Mouse (Mus musculus): ENCODE results near the gene Pim2. TPM values are rescaled to one million over a fixed set of nuclear protein-coding genes. Genes with fewer than 3 reads are reported as not detected.

The Pim2 gene
- polyA plus RNA-seq, 1 experiment from 2014 or later = 4.8 TPM

DNA sequence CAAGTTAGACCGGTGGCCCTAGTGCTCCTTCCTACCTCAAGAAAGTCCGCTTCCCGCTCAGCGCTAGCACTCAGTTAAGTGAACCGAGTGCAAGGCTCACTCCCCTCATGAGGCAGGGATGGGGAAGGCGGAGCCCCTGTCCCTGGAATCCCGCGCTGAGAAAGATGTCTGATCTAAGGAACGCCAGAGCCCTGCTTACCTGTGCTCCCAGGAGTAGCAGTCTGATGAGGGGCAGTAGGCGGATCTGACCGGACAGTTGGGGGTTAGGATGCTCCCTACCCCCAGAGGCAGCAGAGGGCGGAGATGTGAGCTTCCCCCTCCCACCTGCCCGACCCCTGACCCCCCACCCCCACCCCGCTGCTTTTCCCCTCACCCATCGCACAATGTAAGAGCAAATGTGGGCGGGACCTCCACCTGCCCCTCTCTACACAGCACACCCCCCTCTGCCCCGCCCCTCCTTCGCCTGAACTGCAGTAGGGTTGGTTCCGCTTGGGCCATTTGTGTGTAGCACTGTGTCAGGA, 50.3 kb downstream of the Pim2 start, which contains the start of gene Eras:
Gene Eras (minus strand): TSS at position 338 of the 521 bp plus-strand sequence.
- no peaks in the 10 kb centered on the region for H3K9me3 ChIP-seq (ENCODE audit: control insufficient read depth, low read length)
- TF ChIP-seq EP300 (optimal IDR thresholded peaks at IDR 0.05) = no peak
- TF ChIP-seq CTCF (IDR thresholded peaks at IDR 0.05; ENCODE audit: low read depth) = no peak
- no peak within 1 kb of the TSS for H3K4me3 ChIP-seq (ENCODE audit: low read depth, low read length)
- 18% methylated on average over 12 of the region's 19 CpGs for whole genome bisulfite sequencing
- H3K4me1 ChIP-seq (replicated peaks; ENCODE audit: control insufficient read depth, insufficient read depth) = no peaks in the 10 kb centered on the region
- H3K4me2 ChIP-seq (replicated peaks; ENCODE audit: low read depth) = no peak within 1 kb of the TSS
- no peak within 1 kb of the TSS for H3K27ac ChIP-seq (replicated peaks)
- no peak within 1 kb of the TSS for H3K9ac ChIP-seq (ENCODE audit: low read length)
- H3K36me3 ChIP-seq (ENCODE audit: control insufficient read depth, insufficient read depth, low read length) = peaks cover 2% of the 10 kb centered on the region; the same call in 1 of the 2 replicates
- DNase-seq (ENCODE audit: low spot score) (no peak), ATAC-seq (ENCODE audit: low FRiP score, low TSS enrichment) (no peak)
- no peaks in the 10 kb centered on the region for H3K27me3 ChIP-seq (ENCODE audit: control insufficient read depth, insufficient read depth, low read length)

Other genes starting within 250 kb of the Pim2 start
- gene Syp, start 239.8 kb upstream of the Pim2 start, polyA plus RNA-seq (2015; fragmentation: Nextera tagmentation; extraction: Ambion mirVana) = 6.5 and 6.8 TPM in 2 replicates
- 8.5 and 9.7 TPM in 2 replicates for gene Prickle3, start 221.0 kb upstream of the Pim2 start, polyA plus RNA-seq (2015; fragmentation: Nextera tagmentation; extraction: Ambion mirVana)
- gene Plp2, start 206.9 kb upstream of the Pim2 start, polyA plus RNA-seq (2015; fragmentation: Nextera tagmentation; extraction: Ambion mirVana) = 262 and 271 TPM in 2 replicates
- 0.95 and 1.3 TPM in 2 replicates for gene Magix, start 197.0 kb upstream of the Pim2 start, polyA plus RNA-seq (2015; fragmentation: Nextera tagmentation; extraction: Ambion mirVana)
- gene Gpkow, start 181.1 kb upstream of the Pim2 start, polyA plus RNA-seq (2015; fragmentation: Nextera tagmentation; extraction: Ambion mirVana) = 18.0 and 18.5 TPM in 2 replicates
- 30.3 and 33.6 TPM in 2 replicates for gene Wdr45, start 163.9 kb upstream of the Pim2 start, polyA plus RNA-seq (2015; fragmentation: Nextera tagmentation; extraction: Ambion mirVana)
- not detected in 2 replicates for gene Gm45208, start 156.0 kb upstream of the Pim2 start, polyA plus RNA-seq (2015; fragmentation: Nextera tagmentation; extraction: Ambion mirVana)
- gene Praf2, start 149.8 kb upstream of the Pim2 start, polyA plus RNA-seq (2015; fragmentation: Nextera tagmentation; extraction: Ambion mirVana) = 23.8 and 26.0 TPM in 2 replicates
- 21.5 and 23.0 TPM in 2 replicates for gene Ccdc120, start 127.4 kb upstream of the Pim2 start, polyA plus RNA-seq (2015; fragmentation: Nextera tagmentation; extraction: Ambion mirVana)
- 17.3 and 18.2 TPM in 2 replicates for gene Tfe3, start 115.7 kb upstream of the Pim2 start, polyA plus RNA-seq (2015; fragmentation: Nextera tagmentation; extraction: Ambion mirVana)
- 20.0 and 20.9 TPM in 2 replicates for gene Gripap1, start 88.5 kb upstream of the Pim2 start, polyA plus RNA-seq (2015; fragmentation: Nextera tagmentation; extraction: Ambion mirVana)
- gene Kcnd1, start 56.0 kb upstream of the Pim2 start, polyA plus RNA-seq (2015; fragmentation: Nextera tagmentation; extraction: Ambion mirVana) = 0.42 and 0.92 TPM in 2 replicates
- 21.2 and 22.0 TPM in 2 replicates for gene Otud5, start 36.9 kb upstream of the Pim2 start, polyA plus RNA-seq (2015; fragmentation: Nextera tagmentation; extraction: Ambion mirVana)
- gene Slc35a2, start 5.8 kb downstream of the Pim2 start, polyA plus RNA-seq (2015; fragmentation: Nextera tagmentation; extraction: Ambion mirVana) = 28.7 and 32.5 TPM in 2 replicates
- gene Pqbp1, start 21.0 kb downstream of the Pim2 start, polyA plus RNA-seq (2015; fragmentation: Nextera tagmentation; extraction: Ambion mirVana) = 60.6 and 62.2 TPM in 2 replicates
- 85.6 and 90.5 TPM in 2 replicates for gene Timm17b, start 21.1 kb downstream of the Pim2 start, polyA plus RNA-seq (2015; fragmentation: Nextera tagmentation; extraction: Ambion mirVana)
- gene Gm10491, start 29.6 kb downstream of the Pim2 start, polyA plus RNA-seq (2015; fragmentation: Nextera tagmentation; extraction: Ambion mirVana) = not detected in 2 replicates
- not detected in 2 replicates for gene Gm10490, start 31.3 kb downstream of the Pim2 start, polyA plus RNA-seq (2015; fragmentation: Nextera tagmentation; extraction: Ambion mirVana)
- 12.0 and 12.2 TPM in 2 replicates for gene Pcsk1n, start 41.6 kb downstream of the Pim2 start, polyA plus RNA-seq (2015; fragmentation: Nextera tagmentation; extraction: Ambion mirVana)
- gene Eras, start 50.3 kb downstream of the Pim2 start, polyA plus RNA-seq (2015; fragmentation: Nextera tagmentation; extraction: Ambion mirVana) = not detected in 2 replicates
- gene Hdac6, start 69.6 kb downstream of the Pim2 start, polyA plus RNA-seq (2015; fragmentation: Nextera tagmentation; extraction: Ambion mirVana) = 6.2 and 6.7 TPM in 2 replicates
- 0.07 and 0.28 TPM in 2 replicates for gene Gata1, start 99.8 kb downstream of the Pim2 start, polyA plus RNA-seq (2015; fragmentation: Nextera tagmentation; extraction: Ambion mirVana)
- 6.0 and 7.5 TPM in 2 replicates for gene Glod5, start 140.2 kb downstream of the Pim2 start, polyA plus RNA-seq (2015; fragmentation: Nextera tagmentation; extraction: Ambion mirVana)
- 10.8 and 12.3 TPM in 2 replicates for gene Suv39h1, start 196.5 kb downstream of the Pim2 start, polyA plus RNA-seq (2015; fragmentation: Nextera tagmentation; extraction: Ambion mirVana)
- gene Was, start 212.2 kb downstream of the Pim2 start, polyA plus RNA-seq (2015; fragmentation: Nextera tagmentation; extraction: Ambion mirVana) = 0.39 and 0.42 TPM in 2 replicates

Data from stomach, postnatal 0 days (tissue).